Comparison of ENCODE assay signal across 9 mouse cellular contexts in genomic region chr6:89339447-89339846, GRCm38 (mm10). TPM values are rescaled to one million over a fixed set of nuclear protein-coding genes. Genes with fewer than 3 reads are reported as not detected.
DNase-seq lines count a peak whose midpoint lies in the region; ATAC-seq and TF ChIP-seq lines count a peak whose summit lies in the region.
"Had no signal": no experiment of that assay in that cellular context is flagged by ENCODE, and none has a peak within 500 bp of the region (broad histone marks: within the 10 kb centered on the region; RNA-seq: fewer than 3 reads in every experiment).

No protein-coding gene starts in this region.

- peaks cover 56% of the 10 kb centered on the region for H3K36me3 ChIP-seq in hindbrain, postnatal 0 days (ENCODE audit: insufficient read depth, low read length)
- H3K36me3 ChIP-seq in hindbrain, embryonic 12.5 days: peaks cover 90% of the 10 kb centered on the region

- no peak overlapping the region for H3K27ac ChIP-seq in hindbrain, postnatal 0 days
- H3K27ac ChIP-seq in hindbrain, embryonic 12.5 days: no peak overlapping the region
- H3K27ac ChIP-seq: limb, embryonic 13.5 days had no signal

- ATAC-seq in hindbrain, postnatal 0 days: peak; percentile 80
- no peak for ATAC-seq in hindbrain, embryonic 12.5 days (ENCODE audit: low FRiP score)

- no peaks in the 10 kb centered on the region for H3K9me3 ChIP-seq in hindbrain, postnatal 0 days (ENCODE audit: low read length)
- H3K9me3 ChIP-seq in hindbrain, embryonic 12.5 days (replicated peaks): no peaks in the 10 kb centered on the region
- H3K9me3 ChIP-seq: limb, embryonic 13.5 days had no signal

- no peak overlapping the region for H3K9ac ChIP-seq in hindbrain, postnatal 0 days (replicated peaks; ENCODE audit: low read length)
- no peak overlapping the region for H3K9ac ChIP-seq in hindbrain, embryonic 12.5 days
- H3K9ac ChIP-seq: limb, embryonic 13.5 days had no signal

- H3K27me3 ChIP-seq in hindbrain, postnatal 0 days (ENCODE audit: insufficient read depth, low read length): no peaks in the 10 kb centered on the region
- no peaks in the 10 kb centered on the region for H3K27me3 ChIP-seq in hindbrain, embryonic 12.5 days
- H3K27me3 ChIP-seq: limb, embryonic 13.5 days had no signal

- no peak overlapping the region for H3K4me2 ChIP-seq in hindbrain, postnatal 0 days (ENCODE audit: low read depth, low read length)
- H3K4me2 ChIP-seq in hindbrain, embryonic 12.5 days (replicated peaks): no peak overlapping the region
- H3K4me2 ChIP-seq: limb, embryonic 13.5 days had no signal

- no peak overlapping the region for H3K4me3 ChIP-seq in hindbrain, postnatal 0 days (ENCODE audit: low read length)
- no peak overlapping the region for H3K4me3 ChIP-seq in hindbrain, embryonic 12.5 days
- H3K4me3 ChIP-seq: limb, embryonic 13.5 days had no signal

- peaks cover 2% of the 10 kb centered on the region; the same call in 1 of the 2 replicates for H3K4me1 ChIP-seq in hindbrain, postnatal 0 days (ENCODE audit: insufficient read depth, low read length)
- H3K4me1 ChIP-seq in hindbrain, embryonic 12.5 days: peaks cover 18% of the 10 kb centered on the region

- peak; percentile 62 for TF ChIP-seq CTCF in hindbrain, postnatal 0 days (IDR thresholded peaks at IDR 0.05; ENCODE audit: low read depth)

- peak; percentile 71 for DNase-seq in hindbrain, postnatal 0 days (ENCODE audit: low spot score)
- peak; percentile 71 for DNase-seq in MN1 (ENCODE audit: low spot score)
- DNase-seq in cerebellum, postnatal 25 days: peak; percentile 58 to 69
- peak; percentile 64 to 71 for DNase-seq in kidney, postnatal 25 days
- DNase-seq in thymus, adult 18-20 months: no peak
- DNase-seq in natural killer cell, adult 2 months (ENCODE audit: low spot score in 2 of 2): no peak
- no peak for DNase-seq in retina, embryonic 14.5 days (ENCODE audit: low spot score)

- WGBS in hindbrain, postnatal 0 days: 64% methylated on average over 2 of the region's 2 CpGs
- WGBS in hindbrain, embryonic 12.5 days: 89% methylated on average over 2 of the region's 2 CpGs

RNA-seq across cellular contexts. Expression of gene Plxna1, which starts 23.0 kb away (rescaled TPM):
- 135 and 145 TPM in 2 replicates for total RNA-seq in hindbrain, postnatal 0 days (2014; rRNA removed)
- 25.3 and 30.6 TPM in 2 replicates for polyA plus RNA-seq in hindbrain, postnatal 0 days (2015; fragmentation: Nextera tagmentation; extraction: Ambion mirVana)
- polyA plus RNA-seq in hindbrain, embryonic 12.5 days (2016; fragmentation: Nextera tagmentation; extraction: Ambion mirVana): 62.8 and 65.2 TPM in 2 replicates

Comparison
In these comparisons a context has a peak if more than half of its experiments do, and no peak if none do; other contexts are left out.
1. DNase-seq: peak in hindbrain, postnatal 0 days (single experiment), MN1 (single experiment), cerebellum, postnatal 25 days (2 of 2) and kidney, postnatal 25 days (2 of 2); none in thymus, adult 18-20 months (0 of 2), natural killer cell, adult 2 months (0 of 2) and retina, embryonic 14.5 days (single experiment).